Mouse (Mus musculus): ENCODE measurements around the gene Rere. TPM values are rescaled to one million over a fixed set of nuclear protein-coding genes. Genes with fewer than 3 reads are reported as not detected.

Gene Rere
- polyA plus RNA-seq, 1 experiment from 2014 or later, result 19.9 TPM

DNA sequence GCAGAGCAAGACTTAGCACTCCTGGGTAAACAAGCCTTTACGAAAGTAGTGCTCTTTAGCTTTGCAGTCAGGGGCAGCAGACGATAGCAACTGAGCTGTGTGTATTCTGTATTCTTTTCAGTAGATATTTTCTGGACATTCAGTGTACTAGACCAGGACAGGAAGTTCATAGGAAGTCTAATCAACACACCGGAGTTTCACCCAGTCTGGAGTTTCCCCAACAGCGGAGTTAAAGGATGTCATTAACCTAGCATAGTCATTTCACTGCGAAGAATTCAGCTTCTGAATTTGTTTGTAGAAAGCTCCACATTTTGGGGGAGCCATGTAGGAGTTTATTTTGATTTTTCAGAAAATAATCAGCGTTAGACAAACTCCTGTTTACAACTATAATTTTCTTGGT, 125.4 kb downstream of the Rere start:
- Histone ChIP-seq H3K4me1 (peaks cover 65% of the 10 kb centered on the region), H3K9ac (0 out of 2 replicates have a peak overlapping the region, but pooled peaks have one; percentile 65), H3K27ac (replicated peaks) (no peak overlapping the region), H3K9me3 (no peaks in the 10 kb centered on the region), H3K36me3 (peaks cover 37% of the 10 kb centered on the region), H3K27me3 (replicated peaks) (no peaks in the 10 kb centered on the region), H3K4me3 (no peak overlapping the region), H3K4me2 (peak overlapping the region; percentile 59)
- ATAC-seq (ENCODE audit: extremely low read depth, insufficient number of reproducible peaks, low FRiP score, low TSS enrichment), result no peak
- WGBS, result 71% methylated on average over 6 of the region's 6 CpGs

DNA sequence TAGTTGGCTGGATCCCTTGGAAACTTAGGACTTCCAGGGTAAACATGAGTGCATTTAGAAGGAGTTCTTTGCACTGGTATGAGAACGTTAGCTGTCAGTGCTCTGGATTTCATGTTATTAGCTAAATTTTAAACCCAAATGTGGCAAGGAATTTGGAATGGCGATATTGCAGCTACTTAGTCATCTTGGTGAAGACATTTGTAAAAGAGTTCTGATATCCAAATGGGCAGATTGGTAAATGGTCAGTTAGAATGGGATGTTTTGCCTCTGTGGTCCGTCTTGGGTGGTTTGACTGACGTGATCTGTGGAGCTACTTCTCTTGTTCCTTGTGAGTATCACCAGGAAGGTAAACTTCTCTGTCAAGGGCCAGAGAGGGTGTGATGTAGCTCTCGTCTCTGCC, 132.8 kb downstream of the Rere start:
- 66% methylated on average over 5 of the region's 5 CpGs for whole genome bisulfite sequencing
- Histone ChIP-seq H3K9ac (no peak overlapping the region), H3K9me3 (no peaks in the 10 kb centered on the region), H3K4me1 (peaks cover 32% of the 10 kb centered on the region), H3K4me3 (no peak overlapping the region), H3K27ac (replicated peaks) (no peak overlapping the region), H3K4me2 (no peak overlapping the region), H3K27me3 (replicated peaks) (no peaks in the 10 kb centered on the region), H3K36me3 (peaks cover 22% of the 10 kb centered on the region)
- ATAC-seq (ENCODE audit: extremely low read depth, insufficient number of reproducible peaks, low FRiP score, low TSS enrichment), result no peak

DNA sequence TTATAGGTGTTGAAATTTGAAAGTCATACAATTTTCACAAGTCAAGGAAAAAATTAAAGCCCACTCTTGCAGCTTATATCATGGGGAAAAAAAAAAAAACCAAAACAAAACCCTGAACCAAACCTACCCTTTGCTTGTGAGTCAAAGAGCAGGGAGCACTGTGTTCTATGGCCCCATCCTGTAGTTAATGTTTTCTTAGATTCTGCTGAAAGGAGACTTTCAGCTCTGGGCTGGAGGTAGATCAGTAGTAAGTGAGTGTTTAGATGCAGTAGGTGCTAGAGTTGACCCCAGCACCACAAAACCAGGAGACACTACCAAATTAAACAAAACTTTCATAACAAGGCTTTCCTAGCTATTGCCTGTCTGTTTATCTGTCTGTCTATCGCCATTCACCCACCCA, 133.3 kb downstream of the Rere start:
- 75% methylated on average over 1 of the region's 1 CpGs for WGBS
- no peak for ATAC-seq (ENCODE audit: extremely low read depth, insufficient number of reproducible peaks, low FRiP score, low TSS enrichment)
- peaks cover 17% of the 10 kb centered on the region for H3K36me3 ChIP-seq
- H3K4me3 ChIP-seq, result no peak overlapping the region
- H3K9ac ChIP-seq, result no peak overlapping the region
- H3K9me3 ChIP-seq, result no peaks in the 10 kb centered on the region
- no peak overlapping the region for H3K4me2 ChIP-seq
- no peak overlapping the region for H3K27ac ChIP-seq (replicated peaks)
- no peaks in the 10 kb centered on the region for H3K27me3 ChIP-seq (replicated peaks)
- peaks cover 32% of the 10 kb centered on the region for H3K4me1 ChIP-seq

DNA sequence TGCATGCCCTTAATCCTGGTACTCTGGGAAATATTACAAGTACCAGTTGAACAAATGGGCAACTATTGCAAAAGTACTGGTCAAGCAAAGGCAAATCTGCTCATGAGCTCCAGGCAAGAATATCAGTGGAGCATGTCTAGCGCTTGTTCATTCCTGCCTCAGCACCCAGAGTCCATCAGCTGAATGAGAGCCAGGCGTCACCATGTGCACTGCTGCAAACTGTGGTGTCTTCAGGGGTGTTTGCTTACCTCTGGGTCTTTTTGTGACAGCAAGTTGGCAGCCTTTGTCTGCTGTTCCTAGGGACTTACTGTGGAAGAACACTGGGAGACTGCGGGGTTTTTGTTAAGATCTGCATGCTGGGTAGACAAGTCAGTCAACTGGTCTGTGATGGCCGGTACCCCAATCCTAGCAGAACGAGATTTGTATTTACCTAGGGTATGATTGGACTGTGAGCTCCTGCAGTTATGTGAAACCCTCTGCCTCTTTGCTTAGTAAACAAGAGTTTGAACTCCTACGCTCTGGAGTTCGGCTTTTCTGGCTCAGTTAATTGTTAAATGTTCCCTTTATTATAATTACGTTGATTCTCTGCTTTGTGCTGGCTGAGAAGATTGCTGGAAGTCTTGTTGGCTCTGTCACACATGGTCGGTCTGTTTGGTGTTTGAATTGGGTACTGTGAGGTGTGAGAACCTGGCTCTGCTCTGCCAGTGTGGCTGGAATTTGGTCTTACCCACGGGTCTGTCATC, 134.0 kb downstream of the Rere start:
- ATAC-seq (ENCODE audit: extremely low read depth, insufficient number of reproducible peaks, low FRiP score, low TSS enrichment), result no peak
- Histone ChIP-seq H3K4me1 (peaks cover 30% of the 10 kb centered on the region), H3K9me3 (no peaks in the 10 kb centered on the region), H3K4me2 (no peak overlapping the region), H3K27ac (replicated peaks) (no peak overlapping the region), H3K27me3 (replicated peaks) (no peaks in the 10 kb centered on the region), H3K4me3 (no peak overlapping the region), H3K36me3 (peaks cover 17% of the 10 kb centered on the region), H3K9ac (no peak overlapping the region)
- 83% methylated on average over 10 of the region's 10 CpGs for WGBS

DNA sequence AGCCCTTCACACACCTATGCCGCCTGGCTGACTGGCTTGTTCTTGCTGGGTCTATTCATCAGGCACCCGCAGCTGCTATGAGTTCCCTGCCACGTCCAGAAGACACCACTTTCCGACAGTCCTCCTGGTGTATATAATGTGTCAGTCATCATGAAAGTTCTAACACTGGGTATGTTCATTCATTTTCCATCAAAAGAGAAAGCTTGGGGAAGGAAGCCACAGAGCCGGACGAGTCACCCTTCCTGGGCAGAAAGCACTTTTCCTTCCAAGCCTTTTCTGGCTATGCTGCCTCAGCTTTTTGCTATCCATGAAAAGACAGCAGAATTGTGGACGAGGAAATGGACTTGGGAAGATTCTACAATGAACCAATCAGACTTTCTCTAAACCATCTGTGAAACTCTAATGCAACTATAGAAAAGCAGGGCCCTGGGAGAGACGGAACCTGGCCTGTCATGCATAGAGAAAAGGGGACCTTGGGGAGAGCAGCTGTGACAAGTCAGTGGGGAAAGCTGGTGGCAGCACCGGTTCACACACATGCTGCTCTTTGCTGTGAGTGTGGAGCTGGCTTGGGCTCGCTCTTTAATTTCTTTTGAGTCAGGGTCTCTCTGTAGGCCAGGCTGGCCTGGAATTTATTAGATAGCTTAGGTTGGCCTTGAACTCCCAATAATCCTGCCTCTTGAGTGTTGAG, 139.3 kb downstream of the Rere start:
- Histone ChIP-seq H3K27ac (replicated peaks) (no peak overlapping the region), H3K27me3 (replicated peaks) (no peaks in the 10 kb centered on the region), H3K36me3 (peaks cover 24% of the 10 kb centered on the region), H3K9ac (no peak overlapping the region), H3K4me3 (no peak overlapping the region), H3K9me3 (no peaks in the 10 kb centered on the region), H3K4me2 (no peak overlapping the region), H3K4me1 (peaks cover 4% of the 10 kb centered on the region; the same call in 1 of the 2 replicates)
- 78% methylated on average over 10 of the region's 10 CpGs for WGBS
- ATAC-seq (ENCODE audit: extremely low read depth, insufficient number of reproducible peaks, low FRiP score, low TSS enrichment), result no peak

DNA sequence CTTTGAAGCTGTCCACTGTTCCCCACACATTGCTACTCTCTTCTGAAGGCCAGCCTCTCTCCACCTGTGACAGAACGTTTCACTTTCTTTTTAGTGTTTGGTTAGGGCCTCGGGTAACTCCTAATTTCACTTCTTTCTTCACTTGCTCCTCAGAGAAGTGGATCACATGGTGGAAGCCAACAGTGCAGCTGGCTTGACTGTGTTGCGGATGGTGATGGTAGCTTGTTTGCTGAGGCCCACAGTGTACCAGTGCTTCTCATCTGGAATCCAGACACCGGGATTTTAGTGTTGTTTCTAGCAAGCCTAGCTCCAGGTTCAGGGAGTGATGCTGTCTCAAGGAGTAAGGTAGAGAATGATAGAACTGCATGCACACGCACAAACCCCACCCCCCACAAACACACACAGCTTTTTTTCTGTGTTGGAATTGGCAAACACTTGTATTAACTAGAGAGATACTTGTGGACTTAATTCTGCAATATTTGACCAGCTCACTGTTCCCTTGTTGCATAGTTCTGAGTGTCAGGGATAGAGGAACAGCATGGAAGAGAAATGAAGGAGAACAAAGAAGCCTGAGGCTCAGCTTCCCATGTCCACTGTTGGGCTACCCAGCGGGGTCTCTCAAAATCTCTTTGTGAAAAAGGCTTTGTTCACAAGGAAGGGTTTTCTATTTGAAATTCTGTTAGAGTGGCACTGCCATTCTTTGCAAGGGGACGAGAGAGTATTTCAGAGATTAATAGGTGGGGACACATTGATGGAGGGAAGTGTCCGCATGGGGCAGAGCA, 144.8 kb downstream of the Rere start:
- H3K36me3 ChIP-seq, result peaks cover 13% of the 10 kb centered on the region
- H3K27ac ChIP-seq (replicated peaks), result peak overlapping the region; percentile 65
- peaks cover 45% of the 10 kb centered on the region for H3K4me1 ChIP-seq
- ATAC-seq (ENCODE audit: extremely low read depth, insufficient number of reproducible peaks, low FRiP score, low TSS enrichment), result no peak
- no peak overlapping the region; the same call in 1 of the 2 replicates for H3K4me2 ChIP-seq
- H3K9ac ChIP-seq, result no peak overlapping the region
- WGBS, result 62% methylated on average over 8 of the region's 8 CpGs
- no peaks in the 10 kb centered on the region for H3K27me3 ChIP-seq (replicated peaks)
- H3K9me3 ChIP-seq, result no peaks in the 10 kb centered on the region
- H3K4me3 ChIP-seq, result no peak overlapping the region

DNA sequence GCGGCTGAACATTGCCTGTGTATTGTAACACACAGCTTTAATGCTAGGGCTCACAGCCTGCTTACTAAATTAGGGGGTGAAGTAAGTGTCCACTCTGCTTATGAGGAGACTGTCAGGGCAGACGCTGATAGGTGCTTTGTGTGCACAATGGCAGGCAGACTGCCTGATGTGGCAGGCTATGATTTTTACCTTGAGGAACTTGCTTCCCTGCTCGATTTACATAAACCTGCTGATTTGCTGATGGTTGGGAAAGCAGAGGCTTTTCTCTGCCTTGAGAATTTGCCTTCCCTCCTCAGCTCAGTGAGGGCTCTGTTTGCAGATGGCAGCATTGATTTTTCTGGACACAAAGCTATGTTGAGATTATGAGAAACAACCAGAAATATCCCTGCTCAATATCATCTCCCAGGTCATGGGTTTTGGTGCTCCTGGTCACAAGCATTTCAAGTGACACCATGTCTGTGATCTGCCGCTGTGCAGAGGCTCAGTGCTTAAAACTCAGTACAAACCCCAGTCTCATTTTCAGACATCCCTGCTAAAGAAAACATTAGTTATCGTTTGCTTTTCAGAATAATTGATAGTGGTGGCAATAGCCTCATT, 145.5 kb downstream of the Rere start:
- no peak for ATAC-seq (ENCODE audit: extremely low read depth, insufficient number of reproducible peaks, low FRiP score, low TSS enrichment)

DNA sequence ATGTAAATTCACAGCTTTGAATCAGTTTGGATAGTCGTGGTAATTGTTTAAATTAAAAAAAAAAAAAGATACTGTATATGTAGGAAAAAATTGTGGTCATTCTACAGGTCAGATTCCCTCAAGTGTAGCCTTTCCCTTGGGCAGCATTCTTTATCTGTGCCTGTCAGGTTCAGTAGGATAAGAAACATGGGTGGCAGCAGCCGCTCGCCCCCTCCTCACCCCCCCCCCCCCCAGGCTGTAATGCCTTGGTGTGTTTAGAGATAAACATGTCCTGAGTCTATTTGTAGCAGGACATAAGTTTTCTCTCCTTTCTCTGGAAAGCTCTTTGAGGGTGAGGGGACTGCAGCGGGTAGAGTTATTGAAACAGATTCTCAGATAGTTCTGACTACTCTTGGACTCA, 147.3 kb downstream of the Rere start:
- H3K4me2 ChIP-seq, result no peak overlapping the region
- no peaks in the 10 kb centered on the region for H3K27me3 ChIP-seq (replicated peaks)
- peak overlapping the region; percentile 33; the same call in 1 of the 2 replicates for H3K9ac ChIP-seq
- H3K36me3 ChIP-seq, result peaks cover 18% of the 10 kb centered on the region
- 38% methylated on average over 4 of the region's 4 CpGs for WGBS
- no peak for ATAC-seq (ENCODE audit: extremely low read depth, insufficient number of reproducible peaks, low FRiP score, low TSS enrichment)
- no peak overlapping the region for H3K27ac ChIP-seq (replicated peaks)
- H3K9me3 ChIP-seq, result no peaks in the 10 kb centered on the region
- peaks cover 52% of the 10 kb centered on the region for H3K4me1 ChIP-seq
- H3K4me3 ChIP-seq, result no peak overlapping the region

More for the DNA sequence above, 145.5 kb downstream of the Rere start:
- Histone ChIP-seq H3K27me3 (replicated peaks) (no peaks in the 10 kb centered on the region), H3K4me1 (peaks cover 51% of the 10 kb centered on the region), H3K4me3 (no peak overlapping the region), H3K36me3 (peaks cover 12% of the 10 kb centered on the region), H3K27ac (replicated peaks) (peak overlapping the region; percentile 65), H3K9ac (peak overlapping the region; percentile 28; the same call in 1 of the 2 replicates), H3K9me3 (no peaks in the 10 kb centered on the region), H3K4me2 (peak overlapping the region; percentile 33)
- WGBS, result 36% methylated on average over 5 of the region's 5 CpGs

DNA sequence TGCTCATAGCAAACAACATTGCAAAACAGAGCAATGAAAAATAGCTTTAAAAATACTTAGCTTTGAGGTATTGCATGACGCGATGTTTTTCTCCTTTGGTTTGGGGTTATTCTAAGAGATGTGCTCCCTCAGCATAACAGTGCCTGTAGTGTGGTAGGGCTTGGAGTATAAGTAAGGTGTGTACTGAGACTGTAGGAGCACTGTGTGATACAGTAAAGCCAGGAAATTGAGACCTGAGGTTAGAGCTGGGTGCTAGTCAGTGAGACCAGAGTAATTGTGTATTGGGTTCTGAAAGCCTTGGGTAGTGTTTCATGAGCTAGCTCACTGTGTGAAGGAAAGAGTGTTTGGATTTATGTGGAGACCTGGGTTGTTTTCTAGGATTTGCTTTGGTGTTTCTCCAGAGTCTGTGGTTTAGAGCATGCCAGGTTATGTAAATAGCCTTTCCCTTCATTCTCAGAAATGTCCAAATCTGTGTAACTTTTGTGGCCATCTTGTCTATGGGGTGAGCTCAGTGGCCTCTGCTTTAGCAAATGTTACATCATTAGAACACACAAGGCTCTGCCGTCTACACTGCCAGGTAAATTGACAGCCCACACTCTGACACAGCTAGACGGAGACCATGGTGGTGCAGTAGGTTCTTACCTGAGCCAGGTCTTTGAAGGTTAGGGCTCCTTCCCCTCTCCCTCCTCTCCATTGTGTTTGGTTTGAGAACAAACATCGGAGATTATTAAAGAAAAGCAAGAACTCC, 152.6 kb downstream of the Rere start:
- Histone ChIP-seq H3K4me3 (no peak overlapping the region), H3K9me3 (no peaks in the 10 kb centered on the region), H3K9ac (no peak overlapping the region), H3K36me3 (peaks cover 21% of the 10 kb centered on the region), H3K27me3 (replicated peaks) (no peaks in the 10 kb centered on the region), H3K4me1 (peaks cover 35% of the 10 kb centered on the region), H3K27ac (replicated peaks) (no peak overlapping the region), H3K4me2 (no peak overlapping the region)
- ATAC-seq (ENCODE audit: extremely low read depth, insufficient number of reproducible peaks, low FRiP score, low TSS enrichment), result no peak
- whole genome bisulfite sequencing, result 89% methylated on average over 5 of the region's 5 CpGs

DNA sequence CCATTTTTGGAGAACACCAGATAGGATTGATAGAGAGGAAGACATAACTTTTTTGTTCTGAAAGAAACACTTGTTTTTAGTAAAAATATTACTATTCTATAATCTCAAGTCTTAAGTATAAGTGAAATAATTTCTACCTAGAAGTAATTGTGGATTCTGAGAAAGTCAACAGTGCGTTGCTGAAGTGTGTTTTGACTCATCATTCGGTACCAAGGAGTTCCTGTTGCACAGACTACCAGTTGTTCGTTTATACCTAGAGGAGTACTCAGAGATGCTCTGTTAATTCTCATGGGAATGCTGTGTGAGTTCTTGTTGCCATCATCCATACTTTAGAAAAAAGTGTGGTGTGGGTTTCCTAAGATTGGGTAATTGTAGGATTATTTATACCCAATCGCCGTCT, 154.1 kb downstream of the Rere start:
- H3K36me3 ChIP-seq, result peaks cover 33% of the 10 kb centered on the region
- no peaks in the 10 kb centered on the region for H3K9me3 ChIP-seq
- ATAC-seq (ENCODE audit: extremely low read depth, insufficient number of reproducible peaks, low FRiP score, low TSS enrichment), result no peak
- no peak overlapping the region for H3K9ac ChIP-seq
- 0 out of 2 replicates have a peak overlapping the region, but pooled peaks have one; percentile 28 for H3K27ac ChIP-seq (replicated peaks)
- H3K27me3 ChIP-seq (replicated peaks), result no peaks in the 10 kb centered on the region
- H3K4me1 ChIP-seq, result peaks cover 27% of the 10 kb centered on the region
- 89% methylated on average over 5 of the region's 5 CpGs for WGBS
- no peak overlapping the region for H3K4me2 ChIP-seq
- no peak overlapping the region for H3K4me3 ChIP-seq

All from heart, embryonic 13.5 days (tissue).